Mouse (Mus musculus) liver, adult (tissue): ENCODE results near the gene 4931406P16Rik.

Source experiments
- GATA4 ChIP-seq: IDR thresholded peaks from 2 replicates; pipeline ENCODE4 v1.6.1; 2014; ENCODE audit warnings: mild to moderate bottlenecking, low read length; ENCODE audit not compliant: insufficient replicate concordance

The 4931406P16Rik gene

GRCm38 (mm10) chr7:34213281-34213680 lies 100.1 kb downstream of the 4931406P16Rik start:
- no peak for TF ChIP-seq GATA4

GRCm38 (mm10) chr7:34208027-34208745 lies 105.2 kb downstream of the 4931406P16Rik start:
- no peak for TF ChIP-seq GATA4

GRCm38 (mm10) chr7:34206331-34206730 lies 107.0 kb downstream of the 4931406P16Rik start:
- TF ChIP-seq GATA4 = no peak

GRCm38 (mm10) chr7:34200829-34201228 lies 112.5 kb downstream of the 4931406P16Rik start:
- TF ChIP-seq GATA4 = no peak

- TF ChIP-seq GATA4 = no peak
Measured at GRCm38 (mm10) chr7:34198346-34198745, 115.0 kb downstream of the 4931406P16Rik start.

GRCm38 (mm10) chr7:34196132-34197128 lies 116.9 kb downstream of the 4931406P16Rik start, which contains the start of gene Pdcd2l:
Pdcd2l (minus strand) TSS chr7:34196661.
- TF ChIP-seq GATA4 = peak; percentile 80; the same call in 1 of the 2 replicates

GRCm38 (mm10) chr7:34195632-34196031 lies 117.7 kb downstream of the 4931406P16Rik start:
- no peak for TF ChIP-seq GATA4

GRCm38 (mm10) chr7:34192825-34193224 lies 120.5 kb downstream of the 4931406P16Rik start:
- TF ChIP-seq GATA4 = no peak

- no peak for TF ChIP-seq GATA4
Measured at GRCm38 (mm10) chr7:34189376-34189989, 123.9 kb downstream of the 4931406P16Rik start.
